Mouse (Mus musculus) myocyte (in vitro differentiated cells): ENCODE results near the gene Tmem97. TPM values are rescaled to one million over a fixed set of nuclear protein-coding genes. Genes with fewer than 3 reads are reported as not detected.

Source experiments
- H3K27me3 ChIP-seq: one replicate; pipeline ENCODE4 v1.6.1; 2011; ENCODE audit not compliant: control insufficient read depth, insufficient read depth, insufficient read length
- H3K36me3 ChIP-seq: one replicate; pipeline ENCODE4 v1.6.1; 2011; ENCODE audit not compliant: control insufficient read depth, insufficient read depth
- H3K4me2 ChIP-seq: one replicate; pipeline ENCODE4 v1.6.1; 2011; ENCODE audit warnings: low read depth, control low read depth
- H3K4me3 ChIP-seq: one replicate; pipeline ENCODE4 v1.5.1; 2011; ENCODE audit warnings: mild to moderate bottlenecking, control low read depth, moderate library complexity
- H3K79me2 ChIP-seq: one replicate; pipeline ENCODE4 v1.6.1; 2011; ENCODE audit not compliant: control insufficient read depth, insufficient read depth
- H3ac ChIP-seq: one replicate; pipeline ENCODE4 v1.6.1; 2011; ENCODE audit not compliant: control insufficient read depth, insufficient read length
- CEBPB ChIP-seq: IDR thresholded peaks from 2 replicates; pipeline ENCODE4 v1.6.1; 2011; ENCODE audit warnings: mild to moderate bottlenecking, moderate library complexity; ENCODE audit not compliant: poor library complexity, insufficient read depth, severe bottlenecking
- E2F4 ChIP-seq: IDR thresholded peaks from one replicate; pipeline ENCODE4 v1.6.1; 2011; ENCODE audit warnings: mild to moderate bottlenecking, control low read depth, moderate library complexity; ENCODE audit not compliant: insufficient read depth
- MAX ChIP-seq: IDR thresholded peaks from one replicate; pipeline ENCODE4 v1.6.1; 2011; ENCODE audit warnings: low read depth, mild to moderate bottlenecking, control low read depth
- MYOD1 ChIP-seq, 3 experiments: IDR thresholded peaks; one replicate each; pipeline ENCODE4 v1.6.1; 2011; ENCODE audit warnings: control low read depth in 2 of 3, low read depth in 2 of 3, mild to moderate bottlenecking in 2 of 3, moderate library complexity in 1 of 3; ENCODE audit not compliant: insufficient read length in 2 of 3, control insufficient read depth in 1 of 3
- MYOG ChIP-seq, 3 experiments: IDR thresholded peaks; one replicate each; pipeline ENCODE4 v1.6.1; 2011; ENCODE audit warnings: control low read depth in 2 of 3, low read depth in 2 of 3, mild to moderate bottlenecking in 2 of 3; ENCODE audit not compliant: insufficient read length in 2 of 3, control insufficient read depth in 1 of 3, insufficient read depth in 1 of 3
- POLR2A ChIP-seq: IDR thresholded peaks from one replicate; pipeline ENCODE4 v1.6.1; 2011; ENCODE audit warnings: low read depth, mild to moderate bottlenecking, control low read depth, moderate library complexity; ENCODE audit not compliant: insufficient read length
- POLR2AphosphoS2 ChIP-seq: IDR thresholded peaks from one replicate; pipeline ENCODE4 v1.6.1; 2011; ENCODE audit warnings: low read depth, control low read depth; ENCODE audit not compliant: insufficient read length
- REST ChIP-seq: IDR thresholded peaks from one replicate; pipeline ENCODE4 v1.6.1; 2011; ENCODE audit warnings: mild to moderate bottlenecking, control low read depth, moderate library complexity; ENCODE audit not compliant: insufficient read depth, insufficient read length
- SRF ChIP-seq: IDR thresholded peaks from one replicate; pipeline ENCODE4 v1.6.1; 2011; ENCODE audit warnings: low read depth; ENCODE audit not compliant: control insufficient read depth, insufficient read length
- TCF12 ChIP-seq: IDR thresholded peaks from one replicate; pipeline ENCODE4 v1.6.1; 2011; ENCODE audit warnings: mild to moderate bottlenecking, control low read depth; ENCODE audit not compliant: poor library complexity, insufficient read depth, severe bottlenecking
- TCF3 ChIP-seq: IDR thresholded peaks from one replicate; pipeline ENCODE4 v1.6.1; 2011; ENCODE audit warnings: low read depth, control low read depth; ENCODE audit not compliant: insufficient read length
- USF1 ChIP-seq: IDR thresholded peaks from one replicate; pipeline ENCODE4 v1.6.1; 2011; ENCODE audit warnings: low read depth, mild to moderate bottlenecking, control low read depth, moderate library complexity
- polyA plus RNA-seq: library from polyadenylated mRNA; unstranded; fragments of >200 nt; fragmentation: generic; extraction: Trizol; gene quantifications from one replicate; pipeline ENCODE4 v1.2.1, GENCODE M21; 2012; ENCODE audit warnings: missing spikeins

Tmem97 gene
- polyA plus RNA-seq, 1 experiment, result 125 TPM

DNA sequence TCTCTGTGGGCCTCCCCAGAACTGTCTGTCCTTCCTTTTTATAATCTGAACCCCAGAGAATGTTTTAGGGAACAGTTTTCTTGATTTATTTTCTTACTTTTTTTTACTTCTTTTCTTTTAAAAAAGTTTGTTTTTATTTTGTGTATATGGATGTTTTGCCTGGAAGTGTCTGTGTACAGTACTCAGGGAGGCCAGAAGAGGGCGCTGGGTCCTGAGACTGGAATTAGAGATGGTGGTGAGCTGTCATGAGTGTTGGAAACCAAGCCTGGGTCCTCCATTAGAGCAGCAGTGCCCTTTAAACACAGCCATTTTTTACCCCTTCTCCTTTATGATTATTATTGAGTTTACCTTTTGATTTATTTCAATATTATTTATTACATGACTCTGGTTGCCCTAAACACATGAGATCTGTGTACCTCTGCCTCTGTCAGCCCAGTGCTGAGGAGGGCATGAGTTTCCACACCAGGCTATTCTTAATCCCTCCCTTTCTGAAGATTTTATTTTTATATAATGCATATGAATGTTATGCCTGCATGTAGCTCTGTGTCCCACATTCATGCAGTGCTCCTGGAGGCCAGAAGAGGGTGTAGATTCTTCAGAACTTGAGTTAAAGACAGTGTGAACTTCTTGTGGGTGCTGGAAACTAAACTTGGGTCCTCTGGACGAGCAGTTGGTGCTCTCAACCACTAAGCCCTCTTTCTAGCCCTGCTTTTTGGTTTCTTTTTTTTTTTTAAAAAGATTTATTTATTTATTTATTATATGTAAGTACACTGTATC, 34.8 kb downstream of the Tmem97 start:
- Histone ChIP-seq H3ac (no peak overlapping the region), H3K4me3 (no peak overlapping the region), H3K36me3 (peaks cover 35% of the 10 kb centered on the region), H3K27me3 (no peaks in the 10 kb centered on the region), H3K4me2 (no peak overlapping the region), H3K79me2 (peaks cover 29% of the 10 kb centered on the region)
- TF ChIP-seq E2F4 (no peak), TCF3 (no peak), CEBPB (no peak), REST (no peak), POLR2A (no peak), POLR2AphosphoS2 (no peak), TCF12 (no peak), MYOD1 (IDR thresholded peaks at IDR 0.05; ENCODE audit: control insufficient read depth in 1 of 3, insufficient read length in 2 of 3, low read depth in 2 of 3) (no peak), MYOG (IDR thresholded peaks at IDR 0.05; ENCODE audit: control insufficient read depth in 1 of 3, insufficient read depth in 1 of 3, insufficient read length in 2 of 3, low read depth in 2 of 3) (no peak), USF1 (no peak), MAX (no peak), SRF (no peak)

DNA sequence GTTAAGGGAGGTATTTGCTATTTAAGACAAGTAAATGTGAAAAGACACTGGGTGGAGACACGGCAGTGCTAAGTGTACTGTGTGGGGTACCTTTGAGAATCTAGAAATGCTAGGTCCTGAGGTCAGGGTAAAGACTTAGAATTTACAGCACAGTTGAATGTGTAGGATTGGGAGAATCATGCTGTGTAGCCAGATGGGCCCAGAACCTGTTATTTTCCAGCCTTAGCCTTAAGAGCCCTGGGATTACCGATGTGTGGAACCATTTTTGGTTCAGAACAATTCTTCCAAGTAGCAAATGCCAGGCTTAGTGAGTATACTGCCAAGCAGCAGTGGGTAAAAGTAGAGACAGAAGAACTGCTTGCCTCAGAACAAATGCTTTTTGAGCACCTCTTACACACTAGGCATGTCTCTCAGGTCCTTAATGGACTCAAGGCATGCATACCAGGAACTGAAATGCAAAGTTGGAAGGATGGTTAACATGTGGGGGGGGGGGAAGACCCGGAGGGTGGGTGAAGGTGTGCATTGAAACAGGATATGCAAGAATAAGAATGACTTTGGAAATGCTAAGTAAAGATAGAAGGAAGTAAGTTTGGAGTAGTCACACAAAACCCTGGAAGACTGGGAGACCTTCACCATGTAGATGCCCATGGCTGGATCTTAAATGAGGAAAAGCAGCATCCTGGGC, 37.3 kb downstream of the Tmem97 start:
- Histone ChIP-seq H3K4me2 (peak overlapping the region; percentile 71), H3ac (peak overlapping the region; percentile 93), H3K79me2 (peaks cover 29% of the 10 kb centered on the region), H3K27me3 (no peaks in the 10 kb centered on the region), H3K36me3 (peaks cover 25% of the 10 kb centered on the region), H3K4me3 (peak overlapping the region; percentile 92)
- TF ChIP-seq MYOD1 (IDR thresholded peaks at IDR 0.05; ENCODE audit: control insufficient read depth in 1 of 3, insufficient read length in 2 of 3, low read depth in 2 of 3) (no peak), CEBPB (no peak), SRF (no peak), POLR2A (no peak), MAX (no peak), TCF12 (no peak), TCF3 (no peak), USF1 (no peak), POLR2AphosphoS2 (no peak), MYOG (IDR thresholded peaks at IDR 0.05; ENCODE audit: control insufficient read depth in 1 of 3, insufficient read depth in 1 of 3, insufficient read length in 2 of 3, low read depth in 2 of 3) (no peak), E2F4 (no peak)

DNA sequence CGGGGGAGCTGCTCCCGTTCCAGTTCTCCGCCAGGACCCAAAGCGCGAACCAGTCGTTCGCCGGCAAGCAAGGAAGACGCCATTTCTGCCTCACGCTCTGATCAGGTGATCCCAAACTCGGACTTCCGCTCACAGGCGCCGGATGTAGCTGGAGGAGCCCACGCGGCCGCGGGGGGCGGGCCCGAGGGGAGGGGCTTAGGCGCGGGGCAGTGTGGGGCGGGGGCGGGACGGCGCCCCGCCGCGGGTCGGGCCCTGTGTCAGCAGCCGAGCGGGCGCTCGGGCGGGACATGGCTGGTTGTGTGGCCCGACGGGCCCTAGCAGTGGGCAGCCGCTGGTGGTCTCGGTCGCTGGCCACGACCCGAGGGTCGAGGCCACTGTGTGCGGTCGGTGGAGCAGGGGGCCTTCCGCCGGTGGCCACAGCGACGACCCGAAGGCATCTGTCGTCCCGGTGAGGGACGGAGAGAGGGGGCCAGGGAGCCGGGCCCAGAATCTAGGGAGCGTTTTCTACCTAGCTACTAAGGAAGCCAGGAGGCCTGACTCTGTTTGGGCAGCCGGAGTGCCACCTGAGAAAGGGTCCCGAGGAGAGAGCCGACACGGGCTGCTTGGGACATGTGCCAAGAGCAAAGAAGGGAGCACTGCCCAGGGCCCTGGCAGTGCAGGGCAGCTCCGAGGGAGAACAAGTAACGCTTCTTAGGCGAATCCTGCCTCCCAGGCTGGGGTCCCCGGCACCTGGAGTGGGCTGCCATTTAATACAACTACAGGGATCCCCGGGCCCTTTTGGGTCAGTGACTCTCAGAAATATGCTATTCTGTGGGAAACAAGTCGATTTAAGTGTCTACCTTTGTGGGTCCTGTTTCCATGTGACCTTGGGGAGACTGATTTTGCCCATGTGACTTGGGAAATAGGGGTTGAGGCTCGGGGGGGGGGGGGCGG, 38.3 kb downstream of the Tmem97 start, which contains the start of the genes Tmem199 and Poldip2:
Tmem199 (minus strand) TSS at position 148 of the 933 bp plus-strand sequence.
Poldip2 (plus strand) TSS at position 169 of the 933 bp plus-strand sequence.
- Histone ChIP-seq H3K36me3 (peaks cover 24% of the 10 kb centered on the region), H3K79me2 (peaks cover 29% of the 10 kb centered on the region), H3K4me3 (peak within 1 kb of the TSS; percentile 92), H3K4me2 (peak within 1 kb of the TSS; percentile 85), H3K27me3 (no peaks in the 10 kb centered on the region), H3ac (peak within 1 kb of the TSS; percentile 93)
- TF ChIP-seq TCF12 (no peak), POLR2AphosphoS2 (peak; percentile 88), TCF3 (no peak), MYOD1 (IDR thresholded peaks at IDR 0.05; ENCODE audit: control insufficient read depth in 1 of 3, insufficient read length in 2 of 3, low read depth in 2 of 3) (peak in 1 of 3 experiments; percentile 6), POLR2A (peak; percentile 97), USF1 (peak; percentile 93), SRF (peak; percentile 29), E2F4 (peak; percentile 17), MAX (no peak), REST (no peak)

DNA sequence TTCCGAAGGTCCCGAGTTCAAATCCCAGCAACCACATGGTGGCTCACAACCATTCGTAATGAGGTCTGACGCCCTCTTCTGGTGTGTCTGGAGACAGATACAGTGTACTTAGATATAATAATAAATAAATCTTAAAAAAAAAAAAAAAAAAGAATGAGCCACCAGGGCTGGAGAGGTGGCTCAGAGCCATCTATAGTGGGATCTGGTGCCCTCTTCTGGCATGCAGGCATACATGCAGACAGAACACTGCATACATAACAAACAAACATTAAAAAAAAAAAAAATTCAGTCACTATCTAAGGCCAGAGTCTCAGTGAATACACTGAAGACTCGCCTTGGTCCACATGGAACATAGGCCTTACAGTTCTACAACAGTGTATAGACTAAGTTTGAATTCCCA, 41.4 kb downstream of the Tmem97 start:
- TF ChIP-seq REST (no peak), POLR2AphosphoS2 (no peak), POLR2A (no peak), E2F4 (no peak), SRF (no peak), USF1 (no peak), MYOD1 (IDR thresholded peaks at IDR 0.05; ENCODE audit: control insufficient read depth in 1 of 3, insufficient read length in 2 of 3, low read depth in 2 of 3) (no peak), TCF3 (no peak), MAX (no peak), CEBPB (no peak), TCF12 (no peak), MYOG (IDR thresholded peaks at IDR 0.05; ENCODE audit: control insufficient read depth in 1 of 3, insufficient read depth in 1 of 3, insufficient read length in 2 of 3, low read depth in 2 of 3) (no peak)
- H3K4me3 ChIP-seq, result no peak overlapping the region
- no peak overlapping the region for H3K4me2 ChIP-seq
- no peak overlapping the region for H3ac ChIP-seq
- peaks cover 17% of the 10 kb centered on the region for H3K36me3 ChIP-seq
- peaks cover 29% of the 10 kb centered on the region for H3K79me2 ChIP-seq
- H3K27me3 ChIP-seq, result no peaks in the 10 kb centered on the region
